Mouse (Mus musculus): ENCODE results near the gene Rft1.

GRCm38 (mm10) chr14:30735810-30736209 is 81.7 kb downstream of the Rft1 start:
- no peak for TF ChIP-seq EP300 (IDR thresholded peaks at IDR 0.05; ENCODE audit: low read depth)
- no peak for TF ChIP-seq CTCF (IDR thresholded peaks at IDR 0.05; ENCODE audit: low read depth)
